Mouse (Mus musculus) hindlimb bud, embryonic 11.5 days (tissue): Measurements from ENCODE around the gene Cfap77.

Experiments used
- DNase-seq: peaks from one replicate; pipeline ENCODE4 v3.0.0-alpha.2; 2012; ENCODE audit warnings: low read depth, low spot score; ENCODE audit errors: extremely low spot score

Gene Cfap77

GRCm38 (mm10) chr2:28943666-28944516, 111.0 kb downstream of the Cfap77 start:
- DNase-seq, result no peak

DNA sequence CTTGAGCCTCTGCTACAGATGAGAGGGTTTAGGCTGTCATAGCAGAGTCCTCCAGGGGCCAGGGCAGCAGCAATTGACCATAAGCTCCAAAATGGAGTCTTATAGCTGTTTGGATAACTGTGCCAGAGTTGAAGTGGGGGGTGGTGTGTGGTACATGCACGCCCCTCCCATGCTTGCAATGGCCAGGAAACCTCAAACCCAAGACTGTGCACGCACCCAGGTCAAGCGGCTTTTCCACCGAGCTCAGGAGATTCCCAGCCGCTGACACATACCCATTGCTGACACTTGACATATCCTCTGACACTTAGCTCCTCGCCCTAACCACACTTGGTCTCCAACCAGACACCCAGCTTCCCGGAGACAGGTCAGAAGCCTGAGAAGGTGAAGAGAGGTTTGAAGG, 115.9 kb downstream of the Cfap77 start:
- no peak for DNase-seq

GRCm38 (mm10) chr2:28930571-28930970, 124.3 kb downstream of the Cfap77 start:
- no peak for DNase-seq

GRCm38 (mm10) chr2:28923912-28924311, 131.0 kb downstream of the Cfap77 start:
- no peak for DNase-seq

DNA sequence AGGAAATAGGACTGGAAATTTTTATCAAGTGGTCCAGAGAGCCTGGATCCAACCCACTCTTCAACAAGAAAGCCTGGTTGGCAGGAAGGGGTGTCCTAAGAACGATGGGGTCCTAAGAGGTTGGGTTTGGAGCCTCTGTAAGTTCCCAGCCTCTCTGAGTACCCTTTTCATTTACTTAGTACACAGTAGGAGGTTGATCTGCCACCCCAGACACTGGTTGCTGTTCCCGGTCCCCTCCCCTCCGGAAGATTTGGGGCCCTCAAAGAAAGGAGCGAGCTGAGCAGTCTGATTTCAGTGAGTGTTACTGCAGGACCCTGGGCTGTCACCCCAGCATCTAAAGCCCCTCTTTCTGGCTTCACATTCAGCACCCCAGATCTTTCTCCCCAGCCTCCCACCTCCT, 135.9 kb downstream of the Cfap77 start:
- no peak for DNase-seq

- no peak for DNase-seq
These were observed 137.1 kb downstream of the Cfap77 start for GRCm38 (mm10) chr2:28917518-28918361.

DNA sequence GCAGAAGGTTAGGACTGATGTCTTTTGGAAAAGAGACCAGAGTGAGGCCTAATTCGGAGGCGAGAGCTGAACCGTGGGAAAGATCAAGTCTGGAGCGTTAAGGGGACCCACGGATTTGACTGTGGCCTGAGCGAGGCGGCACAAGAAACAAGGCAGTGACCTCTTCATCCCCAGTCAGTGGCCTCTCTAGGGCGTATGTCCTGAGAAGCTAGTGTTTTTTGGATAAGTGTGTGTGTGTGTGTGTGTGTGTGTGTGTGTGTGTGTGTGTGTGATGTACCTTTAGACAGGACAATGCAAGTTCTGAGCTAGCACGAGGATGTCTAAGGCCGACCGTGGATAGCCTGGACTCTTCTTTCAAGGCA, 137.7 kb downstream of the Cfap77 start:
- DNase-seq, result no peak

- no peak for DNase-seq
These were observed 138.4 kb downstream of the Cfap77 start, which contains the start of gene Barhl1 for GRCm38 (mm10) chr2:28916513-28916865. TSS of gene Barhl1 (minus strand) at chr2:28916668.

- no peak for DNase-seq
These were observed 138.9 kb downstream of the Cfap77 start for GRCm38 (mm10) chr2:28915768-28916512.

DNA sequence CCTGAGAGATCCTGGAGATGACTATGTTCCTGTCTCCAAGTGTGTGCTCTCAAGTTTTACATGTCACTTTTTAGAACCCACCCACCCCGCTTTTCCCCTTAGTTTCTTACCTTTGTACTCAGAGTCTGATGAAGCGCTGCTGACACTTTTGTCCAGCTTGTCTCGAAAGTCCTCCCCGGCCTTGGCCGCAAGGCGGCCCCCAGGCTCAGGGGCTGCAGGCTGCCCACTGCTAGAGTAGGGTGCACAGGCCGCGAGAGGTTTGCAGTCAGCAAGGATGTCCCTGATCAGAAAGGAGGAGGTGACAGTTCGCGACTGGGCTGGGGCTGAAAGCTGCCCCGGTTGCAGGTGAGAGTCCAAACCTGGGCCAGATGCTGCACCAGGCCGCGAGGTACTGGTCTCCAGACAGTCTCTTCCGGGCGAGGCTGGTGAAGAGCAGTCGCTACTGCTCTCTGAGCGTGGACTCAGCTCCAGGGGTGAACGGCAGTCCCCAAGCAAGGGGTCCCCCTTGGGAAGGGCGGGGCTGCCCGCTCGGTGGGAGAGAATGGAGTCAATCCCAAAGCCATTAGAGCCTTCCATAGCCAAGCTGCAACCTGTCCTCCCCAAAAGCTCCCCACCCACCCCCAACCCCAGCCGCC, 139.6 kb downstream of the Cfap77 start:
- no peak for DNase-seq

DNA sequence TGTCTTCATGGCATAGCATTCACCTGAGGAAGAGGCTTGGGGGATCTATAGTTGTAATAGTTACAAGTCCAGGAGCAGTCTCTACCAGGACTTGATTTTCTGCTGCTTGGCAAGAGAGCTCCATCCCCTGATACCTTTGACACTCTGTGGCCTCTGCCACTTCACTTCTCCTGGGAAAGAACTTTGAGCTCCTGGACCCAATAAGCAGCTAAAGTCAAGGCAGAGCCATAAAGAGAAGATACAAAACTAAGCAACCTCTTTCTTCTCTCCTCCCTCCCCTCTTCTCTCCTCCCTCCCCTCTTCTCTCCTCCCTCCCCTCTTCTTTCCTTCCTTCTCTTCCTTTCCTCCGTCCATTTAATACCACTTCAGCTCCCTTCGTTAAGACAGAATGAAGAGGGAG, 140.7 kb downstream of the Cfap77 start:
- no peak for DNase-seq

DNA sequence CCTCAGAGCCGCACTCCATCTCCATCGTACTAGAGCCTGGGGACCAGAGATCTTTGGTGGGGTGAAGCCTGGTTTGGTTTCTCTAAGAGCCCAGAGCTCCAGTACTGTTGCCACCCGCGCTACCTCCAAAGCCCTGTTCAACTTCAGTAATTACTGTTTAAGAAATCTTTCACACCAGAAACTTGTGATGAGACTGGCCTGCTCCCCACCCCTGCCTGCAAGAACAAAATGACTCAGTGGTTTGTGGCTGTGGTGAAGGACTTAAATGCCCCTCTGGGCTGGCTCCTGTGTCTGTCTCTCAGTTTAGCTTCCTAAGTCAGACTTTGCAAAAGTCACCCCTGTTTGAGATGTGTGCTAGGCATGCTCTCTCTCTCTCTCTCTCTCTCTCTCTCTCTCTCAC, 141.9 kb downstream of the Cfap77 start:
- DNase-seq, result no peak

- no peak for DNase-seq
These were observed 142.7 kb downstream of the Cfap77 start for GRCm38 (mm10) chr2:28912039-28912700.

DNA sequence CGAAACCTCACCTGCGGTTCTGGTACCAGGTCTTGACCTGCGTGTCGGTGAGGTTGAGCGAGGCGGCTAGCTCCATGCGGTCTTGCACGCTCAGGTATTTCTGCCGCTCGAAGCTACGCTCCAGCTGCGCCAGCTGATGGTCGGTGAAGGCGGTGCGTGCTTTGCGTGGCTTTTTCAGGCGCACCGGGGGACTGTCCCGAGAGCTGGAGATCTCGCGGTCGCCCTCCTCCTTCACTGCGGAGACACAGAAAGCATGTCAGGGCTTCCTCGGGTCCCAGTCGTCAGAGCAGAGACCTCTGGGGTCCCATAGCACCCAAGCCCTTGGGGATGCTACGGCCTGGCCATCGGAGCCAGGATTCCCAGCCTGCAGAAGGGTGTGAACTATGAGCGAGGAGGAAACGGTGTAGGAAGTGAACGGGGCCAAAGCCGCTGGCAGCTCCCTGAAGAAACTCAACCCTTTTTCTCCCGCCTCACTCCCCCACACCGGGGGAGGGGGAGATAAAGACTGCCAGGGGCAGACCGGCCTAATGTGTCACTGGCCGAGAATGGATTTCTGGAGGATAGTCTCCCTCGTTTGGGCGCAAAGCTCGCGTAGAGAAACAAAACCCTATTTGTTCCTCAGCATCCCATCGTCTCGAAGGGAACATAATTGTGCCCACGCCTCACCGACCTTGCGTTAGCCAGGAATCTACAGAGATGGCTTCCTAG, 143.4 kb downstream of the Cfap77 start:
- no peak for DNase-seq

GRCm38 (mm10) chr2:28910877-28911276, 144.0 kb downstream of the Cfap77 start:
- DNase-seq, result no peak

GRCm38 (mm10) chr2:28909818-28910710, 144.8 kb downstream of the Cfap77 start:
- DNase-seq, result no peak

DNA sequence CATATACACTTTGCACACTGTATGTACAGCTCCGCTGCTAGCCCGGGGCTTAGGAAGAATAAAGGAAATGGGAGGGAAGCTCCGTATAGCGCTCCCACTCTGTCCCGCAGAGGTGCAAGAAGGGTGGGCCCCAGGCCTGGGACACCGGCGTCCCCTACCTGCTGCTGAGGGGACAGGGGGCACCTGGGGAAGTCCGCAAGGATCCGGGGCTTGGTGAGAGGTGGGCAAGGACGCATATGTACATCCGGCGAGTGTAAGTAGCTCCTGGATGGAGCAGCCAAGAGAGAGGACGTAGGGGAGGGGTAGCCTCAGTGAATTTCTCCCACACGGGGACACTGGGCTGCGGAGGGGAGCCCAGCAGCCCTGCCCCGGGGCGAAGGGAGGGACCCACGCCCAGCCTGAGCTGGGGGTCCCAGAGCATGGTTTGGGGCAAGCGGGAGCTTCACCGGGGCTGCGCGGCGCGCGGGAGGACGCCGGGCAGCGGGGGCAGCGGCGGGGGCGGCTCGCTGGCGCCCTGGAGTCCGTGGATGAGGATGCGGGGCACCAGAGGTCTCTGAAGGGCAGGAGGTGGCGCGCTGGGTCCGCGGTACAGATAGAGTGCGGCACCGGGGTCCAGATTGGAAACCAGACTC, 145.6 kb downstream of the Cfap77 start:
- DNase-seq, result no peak

- DNase-seq, result no peak
These were observed 146.3 kb downstream of the Cfap77 start for GRCm38 (mm10) chr2:28908389-28909153.
